In the genomic region with DNA sequence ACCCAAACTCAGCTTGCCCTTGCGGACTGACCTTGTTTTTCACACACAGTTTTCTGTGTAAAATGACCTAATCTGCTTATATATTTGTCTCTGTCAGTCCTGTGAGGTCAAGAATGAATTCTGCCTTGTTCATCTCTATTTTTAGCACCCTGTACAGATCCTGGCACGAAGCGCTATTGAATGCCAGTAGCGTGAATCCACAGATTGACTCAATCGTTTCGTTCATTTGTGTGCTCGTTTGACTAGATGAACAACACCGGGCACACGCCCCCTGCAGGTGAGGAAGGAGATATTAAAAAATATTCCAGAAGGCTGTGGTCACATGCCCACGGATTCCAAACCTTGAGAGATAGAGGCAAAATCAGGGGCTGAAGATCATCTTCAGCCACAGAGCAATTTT, we compare ENCODE assay signal across 8 mouse cellular contexts. TPM values are rescaled to one million over a fixed set of nuclear protein-coding genes. Genes with fewer than 3 reads are reported as not detected.
DNase-seq lines count a peak whose midpoint lies in the region; ATAC-seq lines count a peak whose summit lies in the region.

No protein-coding gene starts in this region.

- 2% methylated on average over 10 of the region's 10 CpGs for WGBS in kidney, embryonic 15.5 days
- WGBS in stomach, embryonic 15.5 days = 1% methylated on average over 10 of the region's 10 CpGs

- H3K27ac ChIP-seq in kidney, embryonic 15.5 days = peak overlapping the region; percentile 79
- H3K27ac ChIP-seq in stomach, embryonic 15.5 days = peak overlapping the region; percentile 82

- peak overlapping the region; percentile 49 for H3K4me3 ChIP-seq in kidney, embryonic 15.5 days (replicated peaks)
- H3K4me3 ChIP-seq in stomach, embryonic 15.5 days (replicated peaks) = peak overlapping the region; percentile 40

- peaks cover 9% of the 10 kb centered on the region; the same call in 1 of the 2 replicates for H3K27me3 ChIP-seq in kidney, embryonic 15.5 days
- no peaks in the 10 kb centered on the region for H3K27me3 ChIP-seq in stomach, embryonic 15.5 days (replicated peaks)

- peaks cover 14% of the 10 kb centered on the region for H3K4me1 ChIP-seq in kidney, embryonic 15.5 days
- H3K4me1 ChIP-seq in stomach, embryonic 15.5 days = peaks cover 16% of the 10 kb centered on the region

- H3K4me2 ChIP-seq in kidney, embryonic 15.5 days = peak overlapping the region; percentile 90
- H3K4me2 ChIP-seq in stomach, embryonic 15.5 days = peak overlapping the region; percentile 75

- H3K9me3 ChIP-seq in kidney, embryonic 15.5 days (replicated peaks) = no peaks in the 10 kb centered on the region
- H3K9me3 ChIP-seq in stomach, embryonic 15.5 days = no peaks in the 10 kb centered on the region

- DNase-seq in 3T3-L1 (ENCODE audit: low read depth, low spot score) = peak; percentile 97
- peak; percentile 87 to 94 for DNase-seq in adrenal gland, adult (ENCODE audit: inconsistent age in 2 of 2, low spot score in 1 of 2)
- DNase-seq in embryo, embryonic 11.5 days (ENCODE audit: low read depth, low spot score) = peak; percentile 57
- peak; percentile 75 for DNase-seq in heart, adult 8-10 months (ENCODE audit: low spot score)
- DNase-seq in liver = peak; percentile 68

- no peaks in the 10 kb centered on the region for H3K36me3 ChIP-seq in kidney, embryonic 15.5 days
- H3K36me3 ChIP-seq in stomach, embryonic 15.5 days = no peaks in the 10 kb centered on the region

- ATAC-seq in kidney, embryonic 15.5 days (replicated peaks; ENCODE audit: low FRiP score) = no peak; the same call in 1 of the 2 replicates
- ATAC-seq in monocyte, adult 5-6 weeks (replicated peaks; ENCODE audit: insufficient number of reproducible peaks, low FRiP score, low TSS enrichment, poor library complexity, severe bottlenecking) = 0 out of 2 replicates have a peak, but pooled peaks have one; percentile 23
- peak; percentile 48 for ATAC-seq in stomach, embryonic 15.5 days (ENCODE audit: insufficient read depth, low FRiP score, low read depth)

- H3K9ac ChIP-seq in kidney, embryonic 15.5 days = no peak overlapping the region; the same call in 1 of the 2 replicates
- no peak overlapping the region for H3K9ac ChIP-seq in stomach, embryonic 15.5 days

RNA-seq across cellular contexts. Expression of a gene that starts 11.9 kb away (rescaled TPM):
- 100 to 1,000 TPM; 130 to 157 (median 141) TPM for total RNA-seq in heart, adult 8-10 months (2022)
- polyA plus RNA-seq in kidney, embryonic 15.5 days (2015; fragmentation: Nextera tagmentation; extraction: Ambion mirVana) = 0.38 and 0.41 TPM in 2 replicates
- total RNA-seq in monocyte, adult 5-6 weeks (2017) = 0.76 to 2.0 TPM (median 1.7 TPM) in 3 replicates
- 0.08 TPM in 2 replicates for polyA plus RNA-seq in stomach, embryonic 15.5 days (2015; fragmentation: Nextera tagmentation; extraction: Ambion mirVana)

RNA-seq across cellular contexts. Expression of a gene that starts 27.1 kb away (rescaled TPM):
- 10 to 100 TPM; 10.9 to 32.1 (median 16.1) TPM for total RNA-seq in heart, adult 8-10 months (2022)
- 5.6 and 7.1 TPM in 2 replicates for polyA plus RNA-seq in kidney, embryonic 15.5 days (2015; fragmentation: Nextera tagmentation; extraction: Ambion mirVana)
- total RNA-seq in monocyte, adult 5-6 weeks (2017) = 46.8 to 67.3 TPM (median 52.6 TPM) in 3 replicates
- polyA plus RNA-seq in stomach, embryonic 15.5 days (2015; fragmentation: Nextera tagmentation; extraction: Ambion mirVana) = 5.7 and 6.7 TPM in 2 replicates

RNA-seq across cellular contexts. Expression of a gene that starts 58.1 kb away (rescaled TPM):
- 1 to 10 TPM in 2 of 4 experiments, under 1 TPM in 2; 0.89 to 1.3 (median 1.1) TPM for total RNA-seq in heart, adult 8-10 months (2022)
- 6.6 and 7.3 TPM in 2 replicates for polyA plus RNA-seq in kidney, embryonic 15.5 days (2015; fragmentation: Nextera tagmentation; extraction: Ambion mirVana)
- 220 to 263 TPM (median 252 TPM) in 3 replicates for total RNA-seq in monocyte, adult 5-6 weeks (2017)
- 12.3 and 13.3 TPM in 2 replicates for polyA plus RNA-seq in stomach, embryonic 15.5 days (2015; fragmentation: Nextera tagmentation; extraction: Ambion mirVana)

Comparison
In these comparisons a context has a peak if more than half of its experiments do, and no peak if none do; other contexts are left out.
1. RNA of a gene that starts 11.9 kb away (total RNA-seq): 130 to 157 TPM in heart, adult 8-10 months; 0.76 to 2.0 TPM in monocyte, adult 5-6 weeks; every median in the first group is over 10 times any median in the second.
2. RNA of a gene that starts 58.1 kb away (total RNA-seq): 220 to 263 TPM in monocyte, adult 5-6 weeks; 0.89 to 1.3 TPM in heart, adult 8-10 months; every median in the first group is over 10 times any median in the second.
3. Peak in every context shown above with its lines, with median percentiles within 50 percentile points of each other: DNase-seq.